Mouse (Mus musculus) lung, postnatal 36 days (tissue): ENCODE data around the gene Snd1.
"Not testable (repeated sequence)": the region's sequence is repeated elsewhere in the genome, so short reads cannot be mapped to it uniquely, and the experiment has no call there.

Source experiments
- DNase-seq: peaks from one replicate; pipeline ENCODE4 v3.0.0; 2022; ENCODE audit warnings: mixed read lengths

The Snd1 gene

GRCm38 (mm10) chr6:28486471-28486870 is 11.5 kb downstream of the Snd1 start:
- DNase-seq: no peak

- no peak for DNase-seq
Observed at GRCm38 (mm10) chr6:28486905-28487304, 12.0 kb downstream of the Snd1 start.

DNA sequence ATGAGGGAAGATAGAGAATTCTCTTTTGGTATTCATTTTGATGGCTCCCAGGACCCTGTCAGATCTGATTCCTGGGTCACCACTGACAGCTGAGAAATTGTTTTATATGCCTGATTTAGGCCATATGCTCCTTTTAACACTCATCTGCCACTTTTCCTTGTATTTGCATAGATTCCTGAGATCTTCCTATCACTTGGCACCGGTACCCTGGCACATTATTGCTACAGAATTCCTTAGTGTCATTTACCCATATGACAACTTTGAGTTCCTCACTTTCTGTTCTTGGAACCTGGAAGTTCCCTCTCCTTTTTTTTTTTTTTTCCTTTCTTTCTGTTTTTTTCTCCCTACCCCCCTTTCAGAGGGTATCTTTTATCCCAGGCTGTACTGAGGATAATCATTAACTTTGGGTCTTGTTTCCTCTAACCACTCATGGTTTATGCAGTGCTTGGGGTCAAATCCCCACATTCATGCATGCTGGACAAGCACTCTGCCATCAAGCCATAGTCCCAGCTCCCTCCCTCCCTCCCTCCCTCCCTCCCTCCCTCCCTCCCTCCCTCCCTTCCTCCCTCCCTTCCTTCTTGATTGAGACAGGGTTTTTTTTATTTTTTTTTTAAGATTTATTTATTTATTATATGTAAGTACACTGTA is 13.4 kb downstream of the Snd1 start:
- no peak for DNase-seq

DNA sequence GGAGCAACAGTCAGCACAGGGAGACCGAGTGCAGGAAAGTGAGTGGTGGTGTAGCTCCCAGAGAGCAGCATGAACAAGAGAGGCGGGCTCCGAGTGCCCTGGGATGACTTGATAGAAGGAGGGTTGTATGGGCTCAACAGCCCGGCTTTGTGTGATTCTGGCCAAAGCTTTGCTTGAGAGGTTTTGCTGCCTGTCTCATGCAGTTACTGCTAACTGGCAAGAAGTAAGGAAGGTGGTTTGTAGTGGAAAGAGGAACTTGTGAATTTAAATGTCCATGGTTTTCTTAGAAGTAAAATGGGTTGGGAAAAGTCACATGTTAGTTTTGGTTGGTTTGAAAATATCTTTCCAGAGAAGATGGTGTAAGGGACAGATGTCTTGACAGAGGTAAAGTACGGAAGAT is 15.7 kb downstream of the Snd1 start:
- no peak for DNase-seq

- DNase-seq: no peak
Observed at GRCm38 (mm10) chr6:28491198-28491597, 16.3 kb downstream of the Snd1 start.

GRCm38 (mm10) chr6:28497837-28498236 is 22.9 kb downstream of the Snd1 start:
- peak; percentile 66 for DNase-seq

DNA sequence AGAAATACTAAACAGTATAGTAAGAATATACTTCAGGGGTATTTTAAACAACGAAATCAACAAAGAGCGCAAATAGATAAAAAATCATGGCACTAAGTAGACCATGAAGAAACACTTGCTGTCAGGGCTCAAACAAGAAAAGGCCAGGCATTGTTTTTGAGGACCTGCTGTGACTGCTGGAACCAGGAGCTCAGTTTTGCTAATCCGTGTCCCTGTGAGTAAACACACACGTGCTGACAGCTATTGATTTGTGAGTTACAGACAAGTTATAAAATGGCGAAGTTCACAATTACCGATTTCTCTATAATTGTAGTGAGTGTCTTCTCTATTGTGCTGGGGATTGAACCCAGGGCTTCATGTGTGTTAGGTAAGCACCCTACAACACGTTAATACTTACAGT is 27.6 kb downstream of the Snd1 start:
- no peak for DNase-seq

- DNase-seq: no peak
Observed at GRCm38 (mm10) chr6:28503148-28503547, 28.2 kb downstream of the Snd1 start.

DNA sequence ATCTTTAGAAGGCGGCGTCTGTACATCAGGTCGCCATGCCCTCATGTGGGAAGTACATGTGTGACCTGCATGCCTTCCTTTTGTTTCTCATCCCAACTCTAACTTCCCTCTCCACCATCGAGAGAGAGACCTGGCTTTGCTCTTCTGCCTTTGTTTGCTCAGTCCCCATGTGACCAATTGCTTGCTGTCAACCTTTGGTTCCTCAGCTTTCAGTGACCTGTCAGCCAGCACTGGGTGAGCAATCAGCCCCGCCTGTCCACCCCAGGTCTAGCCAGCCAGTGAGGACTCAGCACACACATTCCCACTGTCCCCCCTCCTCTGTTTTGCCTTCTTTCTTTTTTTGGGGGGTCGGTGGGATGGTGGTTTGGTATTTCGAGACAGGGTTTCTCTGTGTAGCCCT is 29.7 kb downstream of the Snd1 start:
- no peak for DNase-seq

DNA sequence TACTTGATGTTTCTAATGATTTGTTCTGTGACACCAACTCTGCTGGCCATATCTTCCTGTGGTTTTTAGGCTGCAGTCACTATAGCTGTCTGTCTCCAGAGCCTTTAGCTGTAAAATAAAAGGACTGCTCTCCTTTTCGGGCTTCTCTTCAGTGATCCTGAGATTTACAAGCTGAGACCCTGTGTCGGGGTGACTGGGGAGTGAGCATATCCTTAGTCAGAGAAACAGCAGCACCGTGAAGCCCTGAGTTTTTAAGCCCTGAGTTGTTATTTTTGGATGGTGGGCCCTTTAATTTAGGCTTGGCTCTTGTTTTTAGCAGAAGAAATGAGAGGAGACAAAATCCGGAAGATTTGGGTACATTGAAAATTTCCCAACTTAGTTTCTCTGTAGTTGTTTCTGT is 32.8 kb downstream of the Snd1 start:
- DNase-seq: no peak

GRCm38 (mm10) chr6:28514195-28514594 is 39.3 kb downstream of the Snd1 start:
- DNase-seq: no peak

DNA sequence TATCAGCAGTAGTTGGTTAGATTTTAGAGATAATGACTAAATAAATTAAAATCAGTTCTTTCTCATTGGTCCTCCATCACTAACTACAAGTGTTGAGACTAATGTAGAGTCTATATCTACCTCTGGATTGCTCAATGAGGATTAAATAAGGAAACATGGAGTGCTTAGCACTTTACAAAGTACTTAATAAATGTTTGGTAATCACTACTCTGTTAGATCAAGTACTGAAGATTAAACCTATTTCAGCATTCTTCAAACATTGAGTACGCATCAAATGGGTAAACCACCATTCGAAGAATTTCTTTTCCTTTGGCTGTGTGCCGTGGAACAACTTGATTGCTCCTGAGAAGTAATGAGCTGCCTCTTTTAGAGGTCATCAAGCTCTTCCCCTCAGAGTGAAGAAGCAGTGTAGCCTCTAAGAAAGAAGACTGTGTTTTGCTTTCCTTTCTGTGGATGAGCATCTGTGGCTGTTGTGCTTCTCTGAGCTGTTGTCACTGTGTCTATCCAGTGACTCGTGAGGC is 40.0 kb downstream of the Snd1 start:
- peak; percentile 67 for DNase-seq

- no peak for DNase-seq
Observed at GRCm38 (mm10) chr6:28516618-28517017, 41.7 kb downstream of the Snd1 start.

DNA sequence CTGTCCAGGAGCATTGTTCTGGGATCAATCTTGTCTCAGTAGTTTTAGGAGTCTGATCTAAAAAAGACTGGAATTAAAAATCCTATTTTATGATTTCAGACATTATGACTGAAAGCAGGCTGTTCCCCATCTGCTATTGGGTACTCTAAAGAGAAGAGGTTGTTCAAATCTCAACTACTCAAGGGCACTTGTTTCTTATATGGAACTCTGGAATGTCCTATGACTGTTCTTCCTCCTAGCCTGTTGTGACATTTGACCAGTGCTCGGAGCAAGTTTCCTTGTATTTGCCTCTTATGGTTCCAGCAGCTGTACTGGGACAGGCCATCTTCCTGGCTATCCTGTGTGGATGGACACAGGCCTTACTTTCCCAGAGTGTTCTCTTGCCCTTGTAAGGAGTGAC is 42.1 kb downstream of the Snd1 start:
- peak; percentile 29 for DNase-seq

GRCm38 (mm10) chr6:28519426-28519825 is 44.5 kb downstream of the Snd1 start:
- DNase-seq: no peak

DNA sequence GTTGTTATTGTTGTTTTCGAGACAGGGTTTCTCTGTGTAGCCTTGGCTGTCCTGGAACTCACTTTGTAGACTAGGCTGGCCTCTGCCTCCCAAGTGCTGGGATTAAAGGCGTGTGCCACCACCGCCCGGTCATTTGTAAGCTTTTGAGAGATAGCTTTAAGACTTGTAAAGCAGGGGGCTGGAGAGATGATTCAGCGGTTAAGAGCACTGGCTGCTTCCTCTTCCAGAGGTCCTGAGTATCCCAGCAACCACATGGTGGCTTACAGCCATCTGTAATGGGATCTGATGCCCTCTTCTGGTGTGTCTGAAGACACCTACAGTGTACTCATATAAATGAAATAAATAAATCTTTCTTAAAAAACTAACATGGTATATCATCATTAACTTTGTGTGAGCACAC is 45.8 kb downstream of the Snd1 start:
- DNase-seq: not testable (repeated sequence)

- no peak for DNase-seq
Observed at GRCm38 (mm10) chr6:28521416-28521815, 46.5 kb downstream of the Snd1 start.

DNA sequence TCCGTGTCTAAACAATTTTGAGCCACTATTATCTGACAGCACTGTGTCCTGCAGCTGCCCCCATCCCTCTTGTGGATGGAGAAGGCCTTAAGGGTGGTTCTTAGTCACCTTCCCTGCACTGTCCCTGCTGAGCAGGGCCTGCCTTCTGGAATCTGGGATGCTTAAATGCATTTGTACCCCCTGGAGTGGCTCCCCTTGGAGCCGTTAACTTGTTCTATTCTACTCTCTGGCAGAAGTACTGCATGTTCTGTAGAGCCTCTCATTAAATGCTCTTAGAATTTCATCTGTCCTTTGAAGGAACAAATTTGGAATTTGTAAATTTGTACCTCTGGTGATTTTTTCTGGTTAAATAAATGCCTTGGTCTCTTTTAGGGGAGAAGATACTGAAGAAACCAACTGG is 50.6 kb downstream of the Snd1 start:
- DNase-seq: no peak

- DNase-seq: no peak
Observed at GRCm38 (mm10) chr6:28527459-28527858, 52.5 kb downstream of the Snd1 start.

DNA sequence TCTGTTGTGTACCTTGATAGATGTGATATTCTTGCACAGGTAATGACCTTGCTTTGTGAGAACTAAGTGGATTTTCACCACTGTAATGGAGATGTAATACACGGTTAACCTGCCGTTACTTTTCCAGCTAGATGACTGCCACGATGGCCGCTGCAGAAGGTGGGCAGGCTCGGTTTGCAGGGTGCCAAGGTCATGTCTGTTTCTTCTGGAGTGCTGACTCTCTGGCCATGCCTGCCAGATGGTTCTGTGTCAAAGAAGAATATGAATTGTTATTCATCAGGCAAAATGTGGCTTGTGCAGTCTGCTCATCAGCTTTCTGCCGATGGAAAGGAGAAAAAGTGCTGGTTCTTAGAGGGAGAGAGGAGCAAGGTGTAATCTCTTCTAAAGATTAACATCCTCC is 53.3 kb downstream of the Snd1 start:
- DNase-seq: no peak

DNA sequence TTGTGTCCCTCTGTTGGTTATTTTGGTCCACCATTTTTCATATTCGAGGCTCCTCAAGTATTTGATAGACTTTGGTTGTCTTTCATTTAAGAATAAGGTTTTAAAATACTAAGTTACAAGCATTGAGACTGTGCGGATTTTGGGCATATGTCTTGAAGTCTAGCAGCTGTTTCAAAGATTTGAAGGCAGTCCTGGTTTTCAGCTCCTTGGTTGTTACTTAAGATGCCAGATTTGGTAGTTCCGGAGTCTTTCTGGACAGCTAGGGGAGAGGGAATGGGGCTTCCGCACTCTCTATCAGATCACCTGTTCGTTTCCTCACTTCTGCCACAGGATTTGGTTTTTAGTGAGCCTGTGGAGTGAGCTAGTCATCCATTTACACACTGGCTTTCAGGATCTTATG is 61.5 kb downstream of the Snd1 start:
- DNase-seq: no peak

DNA sequence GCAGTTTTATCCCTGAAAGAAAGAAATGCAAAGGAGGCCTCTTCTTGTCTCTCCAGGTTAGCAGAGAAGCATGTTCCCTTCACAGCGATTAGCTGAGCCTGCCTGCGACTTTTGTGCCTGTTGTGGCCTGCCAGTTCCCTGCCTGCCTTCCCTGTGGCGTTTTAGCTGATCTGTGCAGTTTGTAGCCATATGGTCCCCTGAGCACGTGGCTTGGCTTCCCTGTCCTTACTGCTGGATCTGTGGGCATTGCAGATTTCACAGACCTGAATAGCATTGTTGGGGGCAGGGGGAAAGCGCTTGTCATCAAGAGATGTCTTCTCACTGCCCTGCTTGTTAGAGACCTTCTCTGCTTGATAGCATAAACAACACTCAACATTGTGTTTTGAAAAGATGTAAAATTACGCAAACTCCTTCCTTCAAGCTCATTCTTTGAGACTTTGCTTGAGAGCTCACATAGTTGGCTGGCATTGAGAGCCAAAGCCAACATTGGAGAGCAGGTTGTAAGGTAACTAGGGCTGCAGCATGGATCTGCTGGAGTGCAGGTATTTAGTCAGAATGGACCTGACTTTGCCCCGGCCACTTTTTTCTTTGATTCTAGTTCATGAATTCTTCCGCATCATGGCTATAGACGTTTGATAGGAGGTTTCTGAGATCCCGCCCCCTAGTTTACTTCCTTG is 63.0 kb downstream of the Snd1 start:
- DNase-seq: peak; percentile 28

DNA sequence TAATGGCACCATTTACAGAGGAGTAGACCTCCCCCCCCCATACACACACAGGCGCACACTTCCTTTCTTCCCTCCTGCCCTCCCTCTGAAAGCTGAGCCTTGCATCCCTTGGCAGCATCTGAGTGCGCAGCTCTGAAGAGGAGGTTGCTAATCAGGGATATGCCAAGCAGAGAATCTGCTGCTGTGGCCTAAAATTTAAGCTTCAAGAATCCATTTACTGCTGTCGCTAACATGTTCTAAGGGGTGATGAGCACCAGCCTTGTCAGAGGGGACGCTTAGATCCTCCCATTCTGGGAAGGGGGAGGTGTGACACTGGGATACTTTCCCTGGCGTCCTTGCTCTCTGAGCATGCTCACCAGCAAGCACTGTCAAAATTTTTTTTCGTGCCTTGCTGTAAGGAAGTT is 67.4 kb downstream of the Snd1 start:
- no peak for DNase-seq

DNA sequence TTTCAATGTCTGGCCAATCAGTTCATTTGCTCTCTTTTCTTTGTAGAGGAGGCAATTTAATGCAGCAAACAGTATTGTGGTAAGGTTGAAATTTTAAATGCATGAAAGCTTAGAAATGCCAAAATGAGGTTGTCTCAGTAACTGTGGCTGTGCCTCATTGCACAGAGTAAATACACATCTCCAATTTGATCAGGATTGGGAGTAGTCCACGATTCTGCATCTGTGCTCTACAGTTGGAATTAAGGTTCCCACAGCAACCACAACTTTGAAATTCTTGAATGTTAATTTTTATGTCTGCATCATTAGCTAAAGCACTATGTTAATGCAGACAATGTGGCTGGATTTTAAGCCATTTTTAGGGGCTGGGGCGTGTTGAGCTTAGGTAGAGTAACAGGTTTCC is 72.0 kb downstream of the Snd1 start:
- no peak for DNase-seq

- DNase-seq: no peak
Observed at GRCm38 (mm10) chr6:28549374-28549773, 74.4 kb downstream of the Snd1 start.
